Mouse (Mus musculus) CD8-positive naive resting alpha-beta T cell, adult 2 months (primary cell): ENCODE results near the gene Arhgdib.
"Not testable (repeated sequence)": the region's sequence is repeated elsewhere in the genome, so short reads cannot be mapped to it uniquely, and the experiment has no call there.

Experiments
- DNase-seq, 2 experiments: peaks; one replicate each; pipeline ENCODE4 v3.0.0; 2022; ENCODE audit warnings: low read depth in 2 of 2, low spot score in 2 of 2

The Arhgdib gene

GRCm38 (mm10) chr6:136892002-136892401 is 49.7 kb downstream of the Arhgdib start:
- no peak for DNase-seq

GRCm38 (mm10) chr6:136889554-136889953 is 52.1 kb downstream of the Arhgdib start:
- DNase-seq, result no peak

- no peak for DNase-seq
Observed at GRCm38 (mm10) chr6:136889067-136889466, 52.6 kb downstream of the Arhgdib start.

GRCm38 (mm10) chr6:136887854-136888253 is 53.8 kb downstream of the Arhgdib start:
- DNase-seq, result no peak

- not testable (repeated sequence) for DNase-seq
Observed at GRCm38 (mm10) chr6:136884766-136885165, 56.9 kb downstream of the Arhgdib start.

GRCm38 (mm10) chr6:136883961-136884360 is 57.7 kb downstream of the Arhgdib start:
- DNase-seq, result no peak

GRCm38 (mm10) chr6:136883431-136883915 is 58.2 kb downstream of the Arhgdib start:
- DNase-seq, result no peak

- no peak for DNase-seq
Observed at GRCm38 (mm10) chr6:136881678-136882077, 60.0 kb downstream of the Arhgdib start.

- DNase-seq, result no peak
Observed at GRCm38 (mm10) chr6:136875670-136876069, 66.0 kb downstream of the Arhgdib start, which contains the start of gene Mgp. Mgp (minus strand) TSS chr6:136875823.

GRCm38 (mm10) chr6:136874599-136874998 is 67.1 kb downstream of the Arhgdib start:
- no peak for DNase-seq
